Mouse (Mus musculus) bone marrow macrophage, adult 2 months (primary cell): ENCODE results near the gene Cdkn2d.

ENCODE experiments used
- CTCF ChIP-seq: IDR thresholded peaks from 2 replicates; pipeline ENCODE4 v1.5.1; 2012; ENCODE audit warnings: low read depth, mild to moderate bottlenecking, low read length, moderate library complexity
- POLR2A ChIP-seq: IDR thresholded peaks from 2 replicates; pipeline ENCODE4 v1.6.1; 2012; ENCODE audit warnings: mild to moderate bottlenecking, low read depth, low read length, borderline replicate concordance

GRCm38 (mm10) chr9:21314367-21315140, 23.3 kb upstream of the Cdkn2d start:
- no peak for TF ChIP-seq POLR2A
- TF ChIP-seq CTCF, result no peak
